ENCODE assay signal across 10 mouse cellular contexts in the genomic region with DNA sequence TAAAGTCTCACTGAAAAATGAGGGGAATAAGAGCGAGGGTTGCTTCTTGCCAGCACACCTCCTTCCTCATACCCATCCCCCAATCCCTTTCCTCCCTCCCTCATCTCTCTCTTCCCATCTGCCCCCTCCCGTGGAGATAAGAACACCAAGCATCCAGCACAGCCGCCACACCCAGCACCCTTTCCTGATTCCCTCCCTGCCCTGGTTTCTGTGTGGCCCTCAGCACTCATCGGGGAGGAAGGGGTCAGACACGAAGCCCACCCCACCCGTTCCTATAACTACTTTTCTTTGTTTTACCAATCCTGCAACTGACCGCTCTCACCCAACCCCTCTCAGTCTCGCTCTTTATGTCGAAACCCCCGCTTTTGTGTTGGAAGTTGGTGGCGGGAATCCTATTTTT.
A peak's percentile ranks its signal among the peaks of the same experiment; 100 is the strongest.
DNase-seq lines count a peak whose midpoint lies in the region; ATAC-seq lines count a peak whose summit lies in the region.
"Had no signal": no experiment of that assay in that cellular context is flagged by ENCODE, and none has a peak within 500 bp of the region (broad histone marks: within the 10 kb centered on the region; RNA-seq: fewer than 3 reads in every experiment).

No protein-coding gene starts in this region.

- 11% methylated on average over 11 of the region's 11 CpGs for WGBS in lung, embryonic 15.5 days
- 9% methylated on average over 11 of the region's 11 CpGs for WGBS in forebrain, embryonic 10.5 days
- 17% methylated on average over 11 of the region's 11 CpGs for WGBS in intestine, embryonic 14.5 days
- 15% methylated on average over 11 of the region's 11 CpGs for WGBS in neural tube, embryonic 15.5 days

- H3K4me2 ChIP-seq in lung, embryonic 15.5 days: peak overlapping the region; percentile 43
- peak overlapping the region; percentile 31 for H3K4me2 ChIP-seq in intestine, embryonic 14.5 days (ENCODE audit: low read length)
- peak overlapping the region; percentile 47 for H3K4me2 ChIP-seq in neural tube, embryonic 15.5 days
- H3K4me2 ChIP-seq: liver, embryonic 13.5 days had no signal

- no peak overlapping the region for H3K27ac ChIP-seq in lung, embryonic 15.5 days
- peak overlapping the region; percentile 86 for H3K27ac ChIP-seq in forebrain, embryonic 10.5 days
- H3K27ac ChIP-seq in intestine, embryonic 14.5 days (ENCODE audit: low read depth): no peak overlapping the region
- no peak overlapping the region for H3K27ac ChIP-seq in neural tube, embryonic 15.5 days (replicated peaks)
- H3K27ac ChIP-seq: liver, embryonic 13.5 days had no signal

- H3K9ac ChIP-seq in lung, embryonic 15.5 days: no peak overlapping the region
- 0 out of 2 replicates have a peak overlapping the region, but pooled peaks have one; percentile 5 for H3K9ac ChIP-seq in intestine, embryonic 14.5 days (ENCODE audit: low read length)
- H3K9ac ChIP-seq in neural tube, embryonic 15.5 days (replicated peaks): no peak overlapping the region
- H3K9ac ChIP-seq: liver, embryonic 13.5 days had no signal

- H3K4me1 ChIP-seq in lung, embryonic 15.5 days: peaks cover 17% of the 10 kb centered on the region
- peaks cover 21% of the 10 kb centered on the region for H3K4me1 ChIP-seq in forebrain, embryonic 10.5 days
- H3K4me1 ChIP-seq in intestine, embryonic 14.5 days (replicated peaks; ENCODE audit: control insufficient read depth, insufficient read depth, low read length): no peaks in the 10 kb centered on the region
- H3K4me1 ChIP-seq in neural tube, embryonic 15.5 days: peaks cover 14% of the 10 kb centered on the region

- H3K4me3 ChIP-seq in lung, embryonic 15.5 days: no peak overlapping the region
- H3K4me3 ChIP-seq in forebrain, embryonic 10.5 days: peak overlapping the region; percentile 27
- H3K4me3 ChIP-seq in intestine, embryonic 14.5 days (ENCODE audit: low read depth, low read length): no peak overlapping the region
- 0 out of 2 replicates have a peak overlapping the region, but pooled peaks have one; percentile 11 for H3K4me3 ChIP-seq in neural tube, embryonic 15.5 days (replicated peaks)
- H3K4me3 ChIP-seq: liver, embryonic 13.5 days had no signal

- DNase-seq in lung, adult 18-20 months: no peak
- peak; percentile 38 for DNase-seq in forebrain, embryonic 10.5 days (ENCODE audit: extremely low spot score, low spot score)
- DNase-seq in intestine, embryonic 14.5 days (ENCODE audit: low spot score): no peak
- no peak for DNase-seq in thymus, adult 18-20 months
- DNase-seq in urinary bladder, adult 2 months (ENCODE audit: low spot score): no peak
- DNase-seq in ovary, postnatal 14 days (ENCODE audit: low spot score): no peak
- DNase-seq: cerebellum, adult 18-20 months; liver, embryonic 13.5 days had no signal

- H3K27me3 ChIP-seq in lung, embryonic 15.5 days: no peaks in the 10 kb centered on the region; the same call in 1 of the 2 replicates
- H3K27me3 ChIP-seq in forebrain, embryonic 10.5 days (ENCODE audit: poor library complexity, severe bottlenecking): no peaks in the 10 kb centered on the region
- no peaks in the 10 kb centered on the region for H3K27me3 ChIP-seq in intestine, embryonic 14.5 days (replicated peaks; ENCODE audit: control insufficient read depth, insufficient read depth, low read length)
- H3K27me3 ChIP-seq in neural tube, embryonic 15.5 days (replicated peaks): no peaks in the 10 kb centered on the region
- H3K27me3 ChIP-seq: liver, embryonic 13.5 days had no signal

- ATAC-seq in lung, embryonic 15.5 days (ENCODE audit: borderline replicate concordance, extremely low read depth, low FRiP score, low TSS enrichment): no peak
- ATAC-seq in intestine, embryonic 14.5 days (replicated peaks; ENCODE audit: low FRiP score, low TSS enrichment, low read depth): no peak; the same call in 1 of the 2 replicates
- no peak for ATAC-seq in neural tube, embryonic 15.5 days (ENCODE audit: low FRiP score)

- H3K9me3 ChIP-seq in lung, embryonic 15.5 days: no peaks in the 10 kb centered on the region
- H3K9me3 ChIP-seq in forebrain, embryonic 10.5 days: peaks cover 13% of the 10 kb centered on the region; the same call in 1 of the 2 replicates
- H3K9me3 ChIP-seq in intestine, embryonic 14.5 days (ENCODE audit: control insufficient read depth, low read length): 0 out of 2 replicates have a peak, but pooled peaks cover 3% of the 10 kb centered on the region
- H3K9me3 ChIP-seq in neural tube, embryonic 15.5 days (replicated peaks): no peaks in the 10 kb centered on the region
- H3K9me3 ChIP-seq: liver, embryonic 13.5 days had no signal

- no peaks in the 10 kb centered on the region for H3K36me3 ChIP-seq in lung, embryonic 15.5 days
- no peaks in the 10 kb centered on the region for H3K36me3 ChIP-seq in forebrain, embryonic 10.5 days (replicated peaks)
- no peaks in the 10 kb centered on the region for H3K36me3 ChIP-seq in intestine, embryonic 14.5 days (ENCODE audit: control insufficient read depth, insufficient read depth, low read length)
- H3K36me3 ChIP-seq in neural tube, embryonic 15.5 days: no peaks in the 10 kb centered on the region
- H3K36me3 ChIP-seq: liver, embryonic 13.5 days had no signal

Comparison
In these comparisons a context has a peak if more than half of its experiments do, and no peak if none do; other contexts are left out.
1. H3K4me3 ChIP-seq: peak in forebrain, embryonic 10.5 days (single experiment) and neural tube, embryonic 15.5 days (single experiment); none in lung, embryonic 15.5 days (single experiment) and intestine, embryonic 14.5 days (single experiment).
2. Peak in every context shown above with its lines, with median percentiles within 50 percentile points of each other: H3K4me2 ChIP-seq.